In genomic region chr12:38787704-38788103, GRCm38 (mm10) we compare ENCODE assay signal across 19 mouse cellular contexts. TPM values are rescaled to one million over a fixed set of nuclear protein-coding genes. Genes with fewer than 3 reads are reported as not detected.
DNase-seq lines count a peak whose midpoint lies in the region; ATAC-seq and TF ChIP-seq lines count a peak whose summit lies in the region.
"Had no signal": no experiment of that assay in that cellular context is flagged by ENCODE, and none has a peak within 500 bp of the region (broad histone marks: within the 10 kb centered on the region; RNA-seq: fewer than 3 reads in every experiment).

No protein-coding gene starts in this region.

- peak; percentile 32; the same call in 1 of the 2 replicates for ATAC-seq in kidney, embryonic 14.5 days (ENCODE audit: low FRiP score, low TSS enrichment)
- no peak for ATAC-seq in stomach, embryonic 16.5 days (ENCODE audit: insufficient read depth, low FRiP score)
- no peak for ATAC-seq in stomach, postnatal 0 days (ENCODE audit: low FRiP score, low TSS enrichment)

- no peaks in the 10 kb centered on the region for H3K9me3 ChIP-seq in kidney, embryonic 14.5 days (ENCODE audit: control insufficient read depth, low read length)
- H3K9me3 ChIP-seq in stomach, embryonic 16.5 days (replicated peaks; ENCODE audit: control insufficient read depth, low read length): no peaks in the 10 kb centered on the region
- no peaks in the 10 kb centered on the region for H3K9me3 ChIP-seq in stomach, postnatal 0 days (ENCODE audit: control insufficient read depth, low read length)
- H3K9me3 ChIP-seq: forebrain, embryonic 12.5 days; heart, embryonic 12.5 days; hindbrain, embryonic 15.5 days; liver, embryonic 15.5 days; midbrain, embryonic 10.5 days had no signal

- no peak for TF ChIP-seq CTCF in stomach, postnatal 0 days (IDR thresholded peaks at IDR 0.05; ENCODE audit: low read depth)

- H3K4me1 ChIP-seq in kidney, embryonic 14.5 days (ENCODE audit: control insufficient read depth, insufficient read depth, low read length): no peaks in the 10 kb centered on the region; the same call in 1 of the 2 replicates
- H3K4me1 ChIP-seq in stomach, embryonic 16.5 days (ENCODE audit: control insufficient read depth, insufficient read depth, low read length): peaks cover 11% of the 10 kb centered on the region
- no peaks in the 10 kb centered on the region for H3K4me1 ChIP-seq in stomach, postnatal 0 days (replicated peaks; ENCODE audit: control insufficient read depth, insufficient read depth)
- H3K4me1 ChIP-seq: hindbrain, embryonic 15.5 days; liver, embryonic 15.5 days had no signal

- 44% methylated on average over 3 of the region's 3 CpGs for WGBS in kidney, embryonic 14.5 days
- WGBS in stomach, embryonic 16.5 days: 46% methylated on average over 3 of the region's 3 CpGs
- 46% methylated on average over 3 of the region's 3 CpGs for WGBS in stomach, postnatal 0 days

- TF ChIP-seq EP300 in stomach, postnatal 0 days (optimal IDR thresholded peaks at IDR 0.05): no peak

- H3K27me3 ChIP-seq in kidney, embryonic 14.5 days (ENCODE audit: control insufficient read depth, insufficient read depth, low read length): no peaks in the 10 kb centered on the region
- H3K27me3 ChIP-seq in stomach, embryonic 16.5 days (ENCODE audit: control insufficient read depth, insufficient read depth, low read length): no peaks in the 10 kb centered on the region
- no peaks in the 10 kb centered on the region for H3K27me3 ChIP-seq in stomach, postnatal 0 days (ENCODE audit: control insufficient read depth, insufficient read depth, low read length)
- H3K27me3 ChIP-seq: forebrain, embryonic 12.5 days; heart, embryonic 12.5 days; hindbrain, embryonic 15.5 days; liver, embryonic 15.5 days had no signal

- peak; percentile 33 for DNase-seq in cerebellum, adult 9-10 months
- DNase-seq in cerebellum, postnatal 4 days (ENCODE audit: low spot score in 2 of 2): no peak
- DNase-seq in kidney, adult 11 months: no peak
- DNase-seq in stomach, postnatal 0 days (ENCODE audit: low spot score): no peak
- DNase-seq in layer of hippocampus, postnatal 25 days (ENCODE audit: extremely low spot score in 1 of 2, low spot score in 1 of 2): no peak
- DNase-seq in thymus, postnatal 14 days: no peak
- DNase-seq: cerebellum, postnatal 10 days; heart, adult 11 months; kidney, adult 8-10 months; lung, postnatal 36 days; right cerebral cortex, adult 18-20 months; thymus, postnatal 4 days had no signal

- H3K27ac ChIP-seq in kidney, embryonic 14.5 days (ENCODE audit: low read depth, low read length): no peak overlapping the region
- peak overlapping the region; percentile 62; the same call in 1 of the 2 replicates for H3K27ac ChIP-seq in stomach, embryonic 16.5 days (ENCODE audit: low read length)
- no peak overlapping the region for H3K27ac ChIP-seq in stomach, postnatal 0 days (replicated peaks)
- H3K27ac ChIP-seq: forebrain, embryonic 12.5 days; hindbrain, embryonic 15.5 days; liver, embryonic 15.5 days; midbrain, embryonic 10.5 days had no signal

- H3K4me2 ChIP-seq in kidney, embryonic 14.5 days (replicated peaks; ENCODE audit: low read depth, low read length): no peak overlapping the region
- H3K4me2 ChIP-seq in stomach, embryonic 16.5 days (ENCODE audit: low read depth, low read length): 0 out of 2 replicates have a peak overlapping the region, but pooled peaks have one; percentile 41
- no peak overlapping the region for H3K4me2 ChIP-seq in stomach, postnatal 0 days (replicated peaks; ENCODE audit: low read depth)
- H3K4me2 ChIP-seq: forebrain, embryonic 12.5 days; liver, embryonic 15.5 days had no signal

- H3K4me3 ChIP-seq in kidney, embryonic 14.5 days (ENCODE audit: low read length): no peak overlapping the region
- no peak overlapping the region for H3K4me3 ChIP-seq in stomach, embryonic 16.5 days (replicated peaks; ENCODE audit: low read length)
- H3K4me3 ChIP-seq in stomach, postnatal 0 days (ENCODE audit: low read depth, low read length): no peak overlapping the region
- H3K4me3 ChIP-seq: forebrain, embryonic 12.5 days; heart, embryonic 12.5 days; hindbrain, embryonic 15.5 days; liver, embryonic 15.5 days; midbrain, embryonic 10.5 days had no signal

- no peak overlapping the region for H3K9ac ChIP-seq in kidney, embryonic 14.5 days (ENCODE audit: low read depth, low read length)
- H3K9ac ChIP-seq in stomach, embryonic 16.5 days (ENCODE audit: low read length): no peak overlapping the region
- H3K9ac ChIP-seq in stomach, postnatal 0 days (ENCODE audit: low read length): no peak overlapping the region
- H3K9ac ChIP-seq: forebrain, embryonic 12.5 days; heart, embryonic 12.5 days; hindbrain, embryonic 15.5 days; liver, embryonic 15.5 days had no signal

- no peaks in the 10 kb centered on the region for H3K36me3 ChIP-seq in kidney, embryonic 14.5 days (ENCODE audit: control insufficient read depth, insufficient read depth, low read length)
- H3K36me3 ChIP-seq in stomach, embryonic 16.5 days (ENCODE audit: control insufficient read depth, insufficient read depth, low read length): no peaks in the 10 kb centered on the region
- H3K36me3 ChIP-seq in stomach, postnatal 0 days (ENCODE audit: control insufficient read depth, insufficient read depth, low read length): no peaks in the 10 kb centered on the region
- H3K36me3 ChIP-seq: forebrain, embryonic 12.5 days; heart, embryonic 12.5 days; hindbrain, embryonic 15.5 days; liver, embryonic 15.5 days; midbrain, embryonic 10.5 days had no signal

RNA-seq across cellular contexts. Expression of gene Etv1, which starts 8.5 kb away (rescaled TPM):
- polyA plus RNA-seq in kidney, embryonic 14.5 days (2014; fragmentation: Nextera tagmentation; extraction: Ambion mirVana): 9.3 and 12.7 TPM in 2 replicates
- 42.1 and 44.6 TPM in 2 replicates for polyA plus RNA-seq in stomach, embryonic 16.5 days (2015; fragmentation: Nextera tagmentation; extraction: Ambion mirVana)
- polyA plus RNA-seq in stomach, postnatal 0 days (2015; fragmentation: Nextera tagmentation; extraction: Ambion mirVana): 20.7 and 20.9 TPM in 2 replicates
- total RNA-seq in layer of hippocampus, postnatal 25 days (2021): 10 to 100 TPM; 82.8 to 96.0 TPM
